Mouse (Mus musculus): ENCODE results near the gene Pla2g2d. TPM values are rescaled to one million over a fixed set of nuclear protein-coding genes. Genes with fewer than 3 reads are reported as not detected.

Pla2g2d gene
- polyA plus RNA-seq, 1 experiment = not detected

- Histone ChIP-seq H3K4me1 (ENCODE audit: control insufficient read depth, insufficient read depth, low read length) (no peaks in the 10 kb centered on the region), H3K27ac (ENCODE audit: insufficient read depth, low read depth, low read length) (no peak overlapping the region), H3K4me3 (ENCODE audit: insufficient read depth, low read depth, low read length) (no peak overlapping the region)
- WGBS = 95% methylated on average over 10 of the region's 10 CpGs
- TF ChIP-seq CTCF (IDR thresholded peaks at IDR 0.05; ENCODE audit: insufficient read depth, low read depth, low read length) = no peak
- TF ChIP-seq POLR2A (IDR thresholded peaks at IDR 0.05; ENCODE audit: insufficient read depth, low read depth, low read length) = no peak
Observed at GRCm38 (mm10) chr4:138771970-138772369, 3.6 kb upstream of the Pla2g2d start.

- Histone ChIP-seq H3K27ac (ENCODE audit: insufficient read depth, low read depth, low read length) (no peak overlapping the region), H3K4me3 (ENCODE audit: insufficient read depth, low read depth, low read length) (no peak overlapping the region), H3K4me1 (ENCODE audit: control insufficient read depth, insufficient read depth, low read length) (peaks cover 3% of the 10 kb centered on the region; the same call in 1 of the 2 replicates)
- TF ChIP-seq POLR2A (IDR thresholded peaks at IDR 0.05; ENCODE audit: insufficient read depth, low read depth, low read length) (no peak), CTCF (IDR thresholded peaks at IDR 0.05; ENCODE audit: insufficient read depth, low read depth, low read length) (no peak)
- 89% methylated on average over 5 of the region's 5 CpGs for WGBS
Observed at GRCm38 (mm10) chr4:138772386-138772785, 3.1 kb upstream of the Pla2g2d start.

GRCm38 (mm10) chr4:138777417-138778407, 2.2 kb downstream of the Pla2g2d start:
- WGBS = 46% methylated on average over 20 of the region's 20 CpGs
- H3K4me1 ChIP-seq (ENCODE audit: control insufficient read depth, insufficient read depth, low read length) = peaks cover 30% of the 10 kb centered on the region
- TF ChIP-seq CTCF (IDR thresholded peaks at IDR 0.05; ENCODE audit: insufficient read depth, low read depth, low read length) (no peak), POLR2A (IDR thresholded peaks at IDR 0.05; ENCODE audit: insufficient read depth, low read depth, low read length) (no peak)
- H3K27ac ChIP-seq (ENCODE audit: insufficient read depth, low read depth, low read length) = no peak overlapping the region
- H3K4me3 ChIP-seq (ENCODE audit: insufficient read depth, low read depth, low read length) = no peak overlapping the region

GRCm38 (mm10) chr4:138780300-138780699, 4.8 kb downstream of the Pla2g2d start:
- Histone ChIP-seq H3K27ac (ENCODE audit: insufficient read depth, low read depth, low read length) (no peak overlapping the region), H3K4me1 (ENCODE audit: control insufficient read depth, insufficient read depth, low read length) (peaks cover 37% of the 10 kb centered on the region), H3K4me3 (ENCODE audit: insufficient read depth, low read depth, low read length) (no peak overlapping the region)
- 97% methylated on average over 5 of the region's 5 CpGs for WGBS
- TF ChIP-seq POLR2A (IDR thresholded peaks at IDR 0.05; ENCODE audit: insufficient read depth, low read depth, low read length) = no peak
- no peak for TF ChIP-seq CTCF (IDR thresholded peaks at IDR 0.05; ENCODE audit: insufficient read depth, low read depth, low read length)

GRCm38 (mm10) chr4:138782098-138782497, 6.6 kb downstream of the Pla2g2d start:
- no peak overlapping the region for H3K4me3 ChIP-seq (ENCODE audit: insufficient read depth, low read depth, low read length)
- TF ChIP-seq POLR2A (IDR thresholded peaks at IDR 0.05; ENCODE audit: insufficient read depth, low read depth, low read length) (no peak), CTCF (IDR thresholded peaks at IDR 0.05; ENCODE audit: insufficient read depth, low read depth, low read length) (no peak)
- peak overlapping the region; percentile 79 for H3K27ac ChIP-seq (ENCODE audit: insufficient read depth, low read depth, low read length)
- 54% methylated on average over 6 of the region's 6 CpGs for WGBS
- H3K4me1 ChIP-seq (ENCODE audit: control insufficient read depth, insufficient read depth, low read length) = peaks cover 43% of the 10 kb centered on the region

GRCm38 (mm10) chr4:138785721-138786120, 10.2 kb downstream of the Pla2g2d start:
- TF ChIP-seq CTCF (IDR thresholded peaks at IDR 0.05; ENCODE audit: insufficient read depth, low read depth, low read length) (no peak), POLR2A (IDR thresholded peaks at IDR 0.05; ENCODE audit: insufficient read depth, low read depth, low read length) (no peak)

GRCm38 (mm10) chr4:138786141-138786540, 10.6 kb downstream of the Pla2g2d start:
- Histone ChIP-seq H3K27ac (ENCODE audit: insufficient read depth, low read depth, low read length) (no peak overlapping the region), H3K4me1 (ENCODE audit: control insufficient read depth, insufficient read depth, low read length) (peaks cover 18% of the 10 kb centered on the region), H3K4me3 (ENCODE audit: insufficient read depth, low read depth, low read length) (no peak overlapping the region)
- TF ChIP-seq CTCF (IDR thresholded peaks at IDR 0.05; ENCODE audit: insufficient read depth, low read depth, low read length) (no peak), POLR2A (IDR thresholded peaks at IDR 0.05; ENCODE audit: insufficient read depth, low read depth, low read length) (no peak)
- 44% methylated on average over 4 of the region's 4 CpGs for WGBS

More at GRCm38 (mm10) chr4:138785721-138786120, 10.2 kb downstream of the Pla2g2d start:
- peaks cover 19% of the 10 kb centered on the region for H3K4me1 ChIP-seq (ENCODE audit: control insufficient read depth, insufficient read depth, low read length)
- WGBS = 65% methylated on average over 4 of the region's 4 CpGs
- no peak overlapping the region for H3K4me3 ChIP-seq (ENCODE audit: insufficient read depth, low read depth, low read length)
- H3K27ac ChIP-seq (ENCODE audit: insufficient read depth, low read depth, low read length) = no peak overlapping the region

- Histone ChIP-seq H3K4me1 (ENCODE audit: control insufficient read depth, insufficient read depth, low read length) (peaks cover 11% of the 10 kb centered on the region; the same call in 1 of the 2 replicates), H3K4me3 (ENCODE audit: insufficient read depth, low read depth, low read length) (no peak overlapping the region), H3K27ac (ENCODE audit: insufficient read depth, low read depth, low read length) (no peak overlapping the region)
- WGBS = 89% methylated on average over 4 of the region's 4 CpGs
- TF ChIP-seq POLR2A (IDR thresholded peaks at IDR 0.05; ENCODE audit: insufficient read depth, low read depth, low read length) (no peak), CTCF (IDR thresholded peaks at IDR 0.05; ENCODE audit: insufficient read depth, low read depth, low read length) (no peak)
Observed at GRCm38 (mm10) chr4:138788381-138788780, 12.8 kb downstream of the Pla2g2d start.

- no peak overlapping the region for H3K27ac ChIP-seq (ENCODE audit: insufficient read depth, low read depth, low read length)
- no peak for TF ChIP-seq POLR2A (IDR thresholded peaks at IDR 0.05; ENCODE audit: insufficient read depth, low read depth, low read length)
- no peak for TF ChIP-seq CTCF (IDR thresholded peaks at IDR 0.05; ENCODE audit: insufficient read depth, low read depth, low read length)
- 75% methylated on average over 6 of the region's 6 CpGs for WGBS
- no peak overlapping the region for H3K4me3 ChIP-seq (ENCODE audit: insufficient read depth, low read depth, low read length)
- no peaks in the 10 kb centered on the region for H3K4me1 ChIP-seq (ENCODE audit: control insufficient read depth, insufficient read depth, low read length)
Observed at GRCm38 (mm10) chr4:138791452-138791851, 15.9 kb downstream of the Pla2g2d start.
